Mouse (Mus musculus) megakaryocyte, embryonic 14.5 days (primary cell): Measurements from ENCODE around the gene Ldlrad3. TPM values are rescaled to one million over a fixed set of nuclear protein-coding genes. Genes with fewer than 3 reads are reported as not detected.

ENCODE experiments used
- H3K27me3 ChIP-seq: replicated peaks from 2 replicates; pipeline ENCODE3; 2012; ENCODE audit warnings: inconsistent platforms
- H3K36me3 ChIP-seq: replicated peaks from 2 replicates; pipeline ENCODE3; 2012; ENCODE audit warnings: low read length, inconsistent platforms, mixed read lengths
- H3K4me1 ChIP-seq: 2 replicates; pipeline ENCODE4 v1.6.1; 2012; ENCODE audit warnings: inconsistent platforms
- H3K4me3 ChIP-seq: replicated peaks from 2 replicates; pipeline ENCODE3; 2012; ENCODE audit warnings: moderate library complexity, mild to moderate bottlenecking, inconsistent platforms
- H3K9me3 ChIP-seq: 2 replicates; pipeline ENCODE4 v1.6.1; 2012; ENCODE audit warnings: inconsistent platforms
- FLI1 ChIP-seq: IDR thresholded peaks from 2 replicates; pipeline ENCODE4 v1.6.1; 2012; ENCODE audit warnings: low read length, inconsistent platforms, mixed read lengths
- GATA1 ChIP-seq: IDR thresholded peaks from 3 replicates; pipeline ENCODE4 v1.6.1; 2012; ENCODE audit warnings: mixed read lengths, low read length, inconsistent platforms, borderline replicate concordance
- polyA plus RNA-seq: library from polyadenylated mRNA; stranded (reverse); fragments of >175 nt; gene quantifications from 2 replicates; pipeline ENCODE4 v1.2.3, GENCODE M21; 2012; ENCODE audit warnings: low replicate concordance; ENCODE audit not compliant: insufficient read depth

Gene Ldlrad3
- polyA plus RNA-seq, 1 experiment = 0.22 TPM

DNA sequence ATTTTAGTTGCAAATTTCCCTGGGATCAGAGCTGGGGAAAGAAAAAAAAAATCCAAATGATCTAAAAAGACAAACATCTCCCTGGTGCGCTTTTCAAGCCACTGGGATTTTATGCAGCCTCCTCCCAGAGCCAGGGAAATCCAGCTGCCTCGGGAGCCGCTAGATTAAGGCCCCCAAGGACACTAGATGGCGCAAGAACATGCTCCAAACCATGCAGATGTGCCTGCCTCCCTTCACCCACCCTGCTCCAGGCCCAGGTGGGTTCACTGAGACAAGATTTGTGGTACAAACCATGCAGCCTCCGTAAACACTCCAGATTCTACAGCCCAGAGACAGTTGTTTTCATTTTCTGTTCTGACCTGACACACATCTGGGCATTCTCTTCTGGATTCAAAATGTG lies 155.5 kb downstream of the Ldlrad3 start:
- H3K9me3 ChIP-seq = no peaks in the 10 kb centered on the region
- H3K4me3 ChIP-seq = no peak overlapping the region
- no peak for TF ChIP-seq GATA1
- no peak for TF ChIP-seq FLI1
- no peaks in the 10 kb centered on the region for H3K36me3 ChIP-seq
- H3K4me1 ChIP-seq = peaks cover 45% of the 10 kb centered on the region
- H3K27me3 ChIP-seq = peaks cover 63% of the 10 kb centered on the region

DNA sequence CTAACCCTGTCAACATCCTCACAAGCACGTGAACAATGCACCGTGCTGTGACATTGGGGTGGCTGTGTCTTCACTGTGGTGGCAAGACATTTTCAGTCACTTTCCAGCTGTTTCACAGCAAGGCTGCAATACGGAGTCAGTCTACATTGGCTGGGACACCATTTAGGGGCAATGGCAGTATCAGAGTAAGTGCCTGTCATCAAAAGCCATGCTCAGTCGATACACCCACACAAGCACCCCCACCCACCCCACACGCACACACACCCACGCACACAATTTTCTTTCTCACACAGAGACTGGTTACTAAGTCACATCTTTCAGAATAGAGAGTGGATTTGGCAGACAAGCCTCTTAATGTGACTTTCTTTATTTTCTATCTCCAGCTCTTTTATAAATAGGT lies 156.0 kb downstream of the Ldlrad3 start:
- Histone ChIP-seq H3K4me3 (no peak overlapping the region), H3K9me3 (no peaks in the 10 kb centered on the region), H3K27me3 (peaks cover 65% of the 10 kb centered on the region), H3K36me3 (no peaks in the 10 kb centered on the region), H3K4me1 (peaks cover 45% of the 10 kb centered on the region)
- no peak for TF ChIP-seq GATA1
- no peak for TF ChIP-seq FLI1

DNA sequence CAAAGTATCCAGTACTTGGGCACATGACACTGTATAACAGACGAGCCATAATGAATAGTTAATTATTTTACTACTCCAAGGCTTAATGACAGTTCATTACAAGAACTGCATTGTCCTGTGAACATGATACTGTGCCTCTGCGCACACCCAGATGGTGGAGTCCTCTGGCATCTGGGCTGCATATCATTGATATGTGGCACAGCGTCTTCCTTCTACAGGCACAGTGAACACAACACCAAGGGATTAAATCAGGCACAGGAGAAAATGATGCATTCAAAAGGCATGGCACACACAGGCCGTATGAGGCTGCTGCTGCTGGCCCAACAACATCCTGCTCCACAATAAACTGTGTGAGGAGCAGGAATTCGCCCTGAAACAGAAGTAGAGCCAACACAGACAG lies 156.5 kb downstream of the Ldlrad3 start:
- Histone ChIP-seq H3K4me1 (peaks cover 44% of the 10 kb centered on the region), H3K4me3 (no peak overlapping the region), H3K9me3 (no peaks in the 10 kb centered on the region), H3K27me3 (peaks cover 69% of the 10 kb centered on the region), H3K36me3 (no peaks in the 10 kb centered on the region)
- no peak for TF ChIP-seq GATA1
- TF ChIP-seq FLI1 = no peak

DNA sequence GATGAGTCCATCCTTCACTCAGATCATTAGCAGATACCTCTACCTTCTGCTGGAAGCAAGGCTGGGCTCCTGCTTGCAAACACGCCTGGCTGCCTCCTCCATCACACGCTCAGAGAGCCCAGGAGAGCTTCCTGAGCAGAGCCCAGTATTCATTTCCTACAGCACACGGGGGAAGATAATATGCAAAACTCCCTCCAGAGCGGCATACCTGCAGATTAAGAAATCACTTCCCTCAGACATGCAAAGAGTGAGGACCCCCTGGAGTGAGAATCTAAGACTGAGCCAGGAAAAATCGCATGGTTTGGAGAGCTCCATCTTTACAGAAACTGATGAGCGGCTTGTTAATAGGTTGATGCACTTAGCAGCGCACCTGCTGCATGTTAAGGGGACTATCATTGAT lies 158.9 kb downstream of the Ldlrad3 start:
- Histone ChIP-seq H3K27me3 (peaks cover 67% of the 10 kb centered on the region), H3K9me3 (no peaks in the 10 kb centered on the region), H3K4me3 (no peak overlapping the region), H3K36me3 (no peaks in the 10 kb centered on the region), H3K4me1 (peaks cover 25% of the 10 kb centered on the region)
- TF ChIP-seq GATA1 = no peak
- no peak for TF ChIP-seq FLI1

DNA sequence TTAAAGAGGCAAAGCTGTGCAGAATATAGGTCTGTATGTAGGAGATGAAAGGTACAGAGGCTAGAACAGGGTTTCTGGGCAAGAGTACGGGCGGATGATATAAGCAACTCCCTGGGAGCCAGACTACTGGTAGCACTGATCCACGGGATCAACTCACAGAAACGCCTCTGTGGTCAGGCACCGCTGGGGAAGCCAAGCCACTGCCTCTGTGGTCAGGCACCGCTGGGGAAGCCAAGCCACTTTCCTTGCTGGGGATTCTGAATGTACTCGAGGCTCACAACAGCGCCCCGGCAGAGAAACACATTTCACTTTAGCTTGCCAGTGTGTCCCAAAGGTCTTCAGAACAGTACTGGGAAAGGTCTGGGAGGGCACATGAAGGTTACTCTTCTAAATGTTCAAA lies 160.0 kb downstream of the Ldlrad3 start:
- H3K27me3 ChIP-seq = peaks cover 68% of the 10 kb centered on the region
- H3K36me3 ChIP-seq = no peaks in the 10 kb centered on the region
- TF ChIP-seq FLI1 (no peak), GATA1 (no peak)
- peak overlapping the region; percentile 6 for H3K4me3 ChIP-seq
- H3K4me1 ChIP-seq = peaks cover 25% of the 10 kb centered on the region
- no peaks in the 10 kb centered on the region for H3K9me3 ChIP-seq

DNA sequence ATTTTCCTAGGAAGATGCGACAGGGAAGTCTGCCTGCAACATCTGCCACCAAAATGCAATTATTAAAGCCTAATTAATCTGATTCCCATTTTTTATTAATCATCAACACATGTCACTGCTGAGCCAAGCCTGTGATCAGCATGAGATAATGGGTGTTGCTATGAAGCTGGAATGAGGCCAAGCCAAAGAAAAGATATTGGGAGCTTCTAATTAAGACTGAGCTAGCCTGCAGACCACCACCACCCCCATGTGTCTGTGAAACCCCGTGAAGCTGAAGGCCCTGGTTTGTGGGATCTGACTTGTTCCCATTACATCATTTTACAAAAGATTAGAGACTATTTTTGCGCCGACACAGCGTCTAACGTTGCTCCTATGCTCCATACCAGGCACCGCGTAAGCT lies 161.7 kb downstream of the Ldlrad3 start:
- TF ChIP-seq GATA1 (no peak), FLI1 (no peak)

DNA sequence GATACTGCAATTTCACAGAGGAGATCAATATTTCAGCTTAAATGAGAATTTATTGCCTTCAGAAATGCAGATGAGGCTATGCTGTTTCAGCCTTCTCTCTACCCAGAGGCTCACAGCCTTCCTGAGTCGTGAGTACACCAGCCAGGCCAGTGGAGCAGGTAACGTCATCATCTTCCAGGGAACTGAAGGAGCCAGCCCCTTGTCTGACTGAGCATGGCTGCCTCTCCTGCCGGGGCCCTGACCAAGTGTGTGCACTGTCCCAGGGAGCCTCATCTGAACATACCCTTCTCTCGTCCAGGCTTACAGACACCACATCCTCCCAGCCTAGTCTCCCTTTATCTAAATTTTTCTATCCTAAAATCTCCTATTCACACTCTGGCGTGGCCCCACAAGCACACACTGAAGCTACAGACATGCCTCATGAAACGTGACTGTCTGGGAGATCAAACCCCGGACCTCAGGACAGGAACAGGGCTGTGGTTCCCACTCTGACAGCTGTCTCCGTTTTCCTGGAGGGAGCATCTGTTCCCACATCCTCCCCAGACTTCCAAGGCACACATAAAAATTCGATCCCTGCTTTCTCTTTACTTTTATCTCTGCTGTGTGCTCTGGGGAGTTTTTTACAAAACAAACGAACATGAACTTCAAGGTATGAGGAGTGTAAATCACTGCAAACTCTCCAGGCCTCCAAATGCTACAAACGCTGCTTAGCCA lies 164.7 kb downstream of the Ldlrad3 start:
- no peak for TF ChIP-seq FLI1
- TF ChIP-seq GATA1 = no peak
- Histone ChIP-seq H3K9me3 (no peaks in the 10 kb centered on the region), H3K4me3 (peak overlapping the region; percentile 46), H3K27me3 (peaks cover 82% of the 10 kb centered on the region), H3K4me1 (peaks cover 25% of the 10 kb centered on the region), H3K36me3 (no peaks in the 10 kb centered on the region)

More for the DNA sequence above, 161.7 kb downstream of the Ldlrad3 start:
- Histone ChIP-seq H3K27me3 (peaks cover 77% of the 10 kb centered on the region), H3K4me1 (peaks cover 26% of the 10 kb centered on the region), H3K36me3 (no peaks in the 10 kb centered on the region), H3K4me3 (no peak overlapping the region), H3K9me3 (no peaks in the 10 kb centered on the region)

DNA sequence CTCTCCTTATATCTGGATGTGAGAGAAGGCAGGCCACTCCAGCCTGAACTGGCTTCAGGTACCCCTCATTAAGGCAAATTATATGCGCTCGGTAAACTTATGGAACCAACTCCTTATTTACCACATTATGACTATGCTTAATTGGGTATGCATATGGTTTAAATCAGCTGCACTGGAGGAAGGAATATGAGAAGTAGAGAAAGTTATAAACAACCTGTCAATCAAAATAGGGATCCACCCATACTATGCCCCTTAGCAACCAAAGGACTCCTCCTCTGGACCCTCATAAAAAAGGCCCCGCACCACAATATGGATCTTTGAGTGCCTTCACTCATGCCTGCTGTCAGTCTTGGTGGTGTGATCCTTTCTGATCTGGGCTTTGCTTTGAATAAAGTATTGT lies 165.6 kb downstream of the Ldlrad3 start:
- H3K27me3 ChIP-seq = peaks cover 79% of the 10 kb centered on the region
- peaks cover 17% of the 10 kb centered on the region for H3K4me1 ChIP-seq
- no peaks in the 10 kb centered on the region for H3K36me3 ChIP-seq
- TF ChIP-seq FLI1 = no peak
- no peak overlapping the region for H3K4me3 ChIP-seq
- no peaks in the 10 kb centered on the region for H3K9me3 ChIP-seq

DNA sequence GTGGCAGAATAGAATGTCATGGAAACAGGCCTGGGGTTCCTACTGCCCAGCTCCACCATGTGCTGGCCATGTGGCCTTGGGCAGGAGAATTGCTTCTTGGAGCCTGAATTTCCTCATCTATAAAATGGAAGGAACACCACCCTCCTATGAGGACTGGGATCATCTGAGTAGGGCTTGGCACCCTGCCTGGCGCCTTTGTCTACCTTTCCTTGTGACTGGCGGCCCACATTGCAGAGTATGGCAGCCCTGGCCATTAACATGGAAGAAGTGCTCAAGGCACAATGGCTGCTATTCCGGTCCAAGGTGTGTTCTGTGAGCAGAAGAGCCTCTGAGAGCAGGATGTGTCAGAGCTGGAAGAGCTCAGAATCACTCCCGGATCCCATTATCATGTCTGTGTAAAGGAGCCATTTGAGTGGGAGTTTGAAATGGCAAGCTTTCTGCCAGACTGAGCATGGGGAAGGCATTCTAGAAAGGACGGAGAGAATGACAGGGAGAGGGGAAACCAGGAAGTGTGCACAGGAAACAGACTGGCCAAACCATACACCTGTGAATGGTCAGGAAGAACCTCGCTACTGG lies 171.6 kb downstream of the Ldlrad3 start:
- Histone ChIP-seq H3K4me1 (no peaks in the 10 kb centered on the region), H3K27me3 (peaks cover 64% of the 10 kb centered on the region), H3K4me3 (no peak overlapping the region), H3K9me3 (no peaks in the 10 kb centered on the region), H3K36me3 (no peaks in the 10 kb centered on the region)
- TF ChIP-seq GATA1 (no peak), FLI1 (no peak)

DNA sequence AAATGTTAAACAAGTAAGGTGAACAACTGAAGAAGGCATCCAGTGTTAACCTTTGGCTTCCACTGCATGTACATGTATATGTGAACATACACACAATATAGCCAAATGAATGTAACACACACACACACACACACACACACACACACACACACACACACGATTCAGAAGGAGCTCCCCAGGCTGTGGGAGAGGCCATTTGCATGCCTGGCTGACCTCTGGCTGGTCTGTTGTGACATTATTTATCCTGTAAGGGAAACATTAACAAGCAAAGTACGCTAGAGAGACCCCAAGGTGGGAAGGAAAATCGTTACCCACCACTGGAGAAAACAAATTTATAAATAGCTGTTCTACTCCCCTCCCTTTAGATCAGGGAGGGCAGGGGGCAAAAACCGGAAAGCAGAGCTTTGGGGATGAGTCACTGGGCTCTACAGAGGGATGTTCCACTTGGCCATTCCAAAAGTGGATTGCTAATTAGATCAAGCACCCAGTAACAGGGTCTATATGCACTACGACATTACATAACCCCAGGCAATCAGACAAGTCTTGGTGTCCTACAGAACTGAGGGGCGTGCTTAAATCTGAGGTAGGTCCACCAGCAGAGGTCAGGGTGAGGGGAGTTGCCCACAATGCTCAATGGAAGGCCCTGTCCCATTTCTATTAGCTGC lies 174.7 kb downstream of the Ldlrad3 start:
- Histone ChIP-seq H3K36me3 (no peaks in the 10 kb centered on the region), H3K4me3 (no peak overlapping the region), H3K9me3 (no peaks in the 10 kb centered on the region), H3K27me3 (peaks cover 56% of the 10 kb centered on the region), H3K4me1 (no peaks in the 10 kb centered on the region)
- TF ChIP-seq GATA1 = no peak
- TF ChIP-seq FLI1 = no peak
